ENCODE assay signal across 8 mouse cellular contexts in genomic region chr11:83448021-83448926, GRCm38 (mm10). TPM values are rescaled to one million over a fixed set of nuclear protein-coding genes. Genes with fewer than 3 reads are reported as not detected.
A peak's percentile ranks its signal among the peaks of the same experiment; 100 is the strongest.
DNase-seq lines count a peak whose midpoint lies in the region; ATAC-seq lines count a peak whose summit lies in the region.

No protein-coding gene starts in this region.

- peaks cover 41% of the 10 kb centered on the region for H3K27me3 ChIP-seq in liver, embryonic 13.5 days
- H3K27me3 ChIP-seq in heart, embryonic 10.5 days (ENCODE audit: insufficient read depth, poor library complexity, severe bottlenecking), result peaks cover 38% of the 10 kb centered on the region
- 0 out of 2 replicates have a peak, but pooled peaks cover 2% of the 10 kb centered on the region for H3K27me3 ChIP-seq in stomach, embryonic 14.5 days (ENCODE audit: control insufficient read depth, insufficient read depth, low read length)

- 30% methylated on average over 16 of the region's 16 CpGs for WGBS in liver, embryonic 13.5 days (ENCODE audit: insufficient replicate concordance)
- WGBS in heart, embryonic 10.5 days, result 35% methylated on average over 16 of the region's 16 CpGs
- WGBS in stomach, embryonic 14.5 days, result 42% methylated on average over 16 of the region's 16 CpGs

- no peak overlapping the region for H3K4me2 ChIP-seq in liver, embryonic 13.5 days
- H3K4me2 ChIP-seq in stomach, embryonic 14.5 days (replicated peaks; ENCODE audit: low read depth, low read length), result no peak overlapping the region

- peaks cover 41% of the 10 kb centered on the region for H3K4me1 ChIP-seq in liver, embryonic 13.5 days (replicated peaks)
- H3K4me1 ChIP-seq in heart, embryonic 10.5 days, result peaks cover 58% of the 10 kb centered on the region
- peaks cover 21% of the 10 kb centered on the region; the same call in 1 of the 2 replicates for H3K4me1 ChIP-seq in stomach, embryonic 14.5 days (ENCODE audit: control insufficient read depth, insufficient read depth, low read length)

- no peak overlapping the region for H3K27ac ChIP-seq in liver, embryonic 13.5 days
- peak overlapping the region; percentile 79 for H3K27ac ChIP-seq in heart, embryonic 10.5 days
- peak overlapping the region; percentile 33; the same call in 1 of the 2 replicates for H3K27ac ChIP-seq in stomach, embryonic 14.5 days (ENCODE audit: low read length)

- no peaks in the 10 kb centered on the region for H3K9me3 ChIP-seq in liver, embryonic 13.5 days (replicated peaks)
- H3K9me3 ChIP-seq in heart, embryonic 10.5 days, result no peaks in the 10 kb centered on the region
- H3K9me3 ChIP-seq in stomach, embryonic 14.5 days (ENCODE audit: control insufficient read depth, low read depth, low read length), result no peaks in the 10 kb centered on the region

- H3K4me3 ChIP-seq in liver, embryonic 13.5 days (replicated peaks), result no peak overlapping the region
- H3K4me3 ChIP-seq in heart, embryonic 10.5 days, result 0 out of 2 replicates have a peak overlapping the region, but pooled peaks have one; percentile 12
- H3K4me3 ChIP-seq in stomach, embryonic 14.5 days (ENCODE audit: low read depth, low read length), result no peak overlapping the region

- no peaks in the 10 kb centered on the region for H3K36me3 ChIP-seq in liver, embryonic 13.5 days
- H3K36me3 ChIP-seq in heart, embryonic 10.5 days, result no peaks in the 10 kb centered on the region
- H3K36me3 ChIP-seq in stomach, embryonic 14.5 days (ENCODE audit: control insufficient read depth, insufficient read depth, low read length), result no peaks in the 10 kb centered on the region

- peak; percentile 29; the same call in 1 of the 2 replicates for ATAC-seq in liver, embryonic 13.5 days (ENCODE audit: low read depth)
- ATAC-seq in stomach, embryonic 14.5 days (ENCODE audit: insufficient number of reproducible peaks, insufficient read depth, low FRiP score, low read depth), result no peak; the same call in 1 of the 2 replicates
- no peak for ATAC-seq in cerebellum, adult (ENCODE audit: insufficient number of reproducible peaks, low FRiP score, low TSS enrichment)

- DNase-seq in liver, embryonic 13.5 days, result no peak
- no peak for DNase-seq in liver
- DNase-seq in heart, embryonic 10.5 days (ENCODE audit: low spot score), result no peak
- DNase-seq in kidney, postnatal 14 days, result peak; percentile 77
- no peak for DNase-seq in B cell, adult 2 months
- DNase-seq in cerebellum, adult 9-11 months, result no peak

- no peak overlapping the region for H3K9ac ChIP-seq in liver, embryonic 13.5 days
- H3K9ac ChIP-seq in stomach, embryonic 14.5 days (replicated peaks; ENCODE audit: low read depth, low read length), result no peak overlapping the region

RNA-seq across cellular contexts. Expression of gene 1700020L24Rik, which starts 10.8 kb away (rescaled TPM):
- 0.65 and 0.78 TPM in 2 replicates for polyA plus RNA-seq in liver, embryonic 13.5 days (2015; fragmentation: Nextera tagmentation; extraction: Ambion mirVana)
- 1.5 and 1.9 TPM in 2 replicates for polyA plus RNA-seq in heart, embryonic 10.5 days (2016; fragmentation: Nextera tagmentation; extraction: Ambion mirVana)
- polyA plus RNA-seq in stomach, embryonic 14.5 days (2014; fragmentation: Nextera tagmentation; extraction: Ambion mirVana), result 1.5 TPM in 1 of 2 replicates, not detected in the other

RNA-seq across cellular contexts. Expression of gene Mmp28, which starts 14.6 kb away (rescaled TPM):
- 0.47 and 0.50 TPM in 2 replicates for polyA plus RNA-seq in liver, embryonic 13.5 days (2015; fragmentation: Nextera tagmentation; extraction: Ambion mirVana)
- 1.9 and 3.1 TPM in 2 replicates for polyA plus RNA-seq in heart, embryonic 10.5 days (2016; fragmentation: Nextera tagmentation; extraction: Ambion mirVana)
- 1.4 and 1.9 TPM in 2 replicates for polyA plus RNA-seq in stomach, embryonic 14.5 days (2014; fragmentation: Nextera tagmentation; extraction: Ambion mirVana)

RNA-seq across cellular contexts. Expression of gene Gas2l2, which starts 19.0 kb away (rescaled TPM):
- polyA plus RNA-seq in liver, embryonic 13.5 days (2015; fragmentation: Nextera tagmentation; extraction: Ambion mirVana), result not detected in 2 replicates
- 0.17 and 0.18 TPM in 2 replicates for polyA plus RNA-seq in heart, embryonic 10.5 days (2016; fragmentation: Nextera tagmentation; extraction: Ambion mirVana)
- 0.10 TPM in 1 of 2 replicates, not detected in the other for polyA plus RNA-seq in stomach, embryonic 14.5 days (2014; fragmentation: Nextera tagmentation; extraction: Ambion mirVana)

RNA-seq across cellular contexts. Expression of gene Taf15, which starts 24.6 kb away (rescaled TPM):
- polyA plus RNA-seq in liver, embryonic 13.5 days (2015; fragmentation: Nextera tagmentation; extraction: Ambion mirVana), result 4.7 and 5.4 TPM in 2 replicates
- polyA plus RNA-seq in heart, embryonic 10.5 days (2016; fragmentation: Nextera tagmentation; extraction: Ambion mirVana), result 8.0 and 8.6 TPM in 2 replicates
- 26.8 and 27.0 TPM in 2 replicates for polyA plus RNA-seq in stomach, embryonic 14.5 days (2014; fragmentation: Nextera tagmentation; extraction: Ambion mirVana)

RNA-seq across cellular contexts. Expression of gene Rasl10b, which starts 39.3 kb away (rescaled TPM):
- 0.20 and 0.27 TPM in 2 replicates for polyA plus RNA-seq in liver, embryonic 13.5 days (2015; fragmentation: Nextera tagmentation; extraction: Ambion mirVana)
- 8.1 and 11.4 TPM in 2 replicates for polyA plus RNA-seq in heart, embryonic 10.5 days (2016; fragmentation: Nextera tagmentation; extraction: Ambion mirVana)
- 0.62 and 1.1 TPM in 2 replicates for polyA plus RNA-seq in stomach, embryonic 14.5 days (2014; fragmentation: Nextera tagmentation; extraction: Ambion mirVana)
